Mouse (Mus musculus): Measurements from ENCODE around the gene Mast2. TPM values are rescaled to one million over a fixed set of nuclear protein-coding genes. Genes with fewer than 3 reads are reported as not detected.

Mast2 gene
- 13.3 and 14.8 TPM in 2 replicates for total RNA-seq (2012; rRNA removed)
- 100 to 1,000 TPM in 1 of 2 experiments, 10 to 100 TPM in 1; 46.4 to 126 TPM for polyA plus RNA-seq (2012; ENCODE audit: insufficient read depth in 1 of 2, insufficient read length in 2 of 2, low read depth in 1 of 2, low replicate concordance in 2 of 2, missing spikeins in 1 of 2)

GRCm38 (mm10) chr4:116464126-116464981, at the start of gene Mast2:
TSS of gene Mast2 (minus strand) at chr4:116464183.
- peak; percentile 88 for DNase-seq (ENCODE audit: low read depth, low spot score)
- H3K27ac ChIP-seq (ENCODE audit: control insufficient read depth, low read depth, low read length): peak within 1 kb of the TSS; percentile 69
- H3K9me3 ChIP-seq (replicated peaks; ENCODE audit: insufficient read depth, low read length): no peaks in the 10 kb centered on the region
- peaks cover 0 to 7% of the 10 kb centered on the region in 2 experiments; a peak in 2 of 4 replicates for H3K36me3 ChIP-seq (ENCODE audit: control insufficient read depth in 1 of 2, insufficient read depth in 2 of 2, low read length in 2 of 2)
- peaks cover 31% of the 10 kb centered on the region for H3K79me2 ChIP-seq (ENCODE audit: control insufficient read depth, insufficient read depth, low read length, poor library complexity)
- peak within 1 kb of the TSS; percentile 87 to 95 for H3K4me3 ChIP-seq (ENCODE audit: control insufficient read depth in 1 of 2, insufficient read depth in 1 of 2, low read depth in 2 of 2, low read length in 2 of 2)
- no peaks in the 10 kb centered on the region for H3K27me3 ChIP-seq (ENCODE audit: control insufficient read depth in 1 of 2, insufficient read depth in 2 of 2, low read length in 2 of 2)
- H3K9ac ChIP-seq (ENCODE audit: control insufficient read depth, low read depth, low read length, poor library complexity, severe bottlenecking): peak within 1 kb of the TSS; percentile 98
- H3K4me1 ChIP-seq (ENCODE audit: control insufficient read depth in 1 of 2, insufficient read depth in 2 of 2, low read length in 2 of 2): peaks cover 5 to 7% of the 10 kb centered on the region in 2 experiments; a peak in 3 of 4 replicates
- TF ChIP-seq JUND (IDR thresholded peaks at IDR 0.05; ENCODE audit: low read depth, low read length) (no peak), TCF12 (IDR thresholded peaks at IDR 0.05; ENCODE audit: low read depth, low read length) (0 out of 2 replicates have a peak, but pooled peaks have one; percentile 6), ETS1 (IDR thresholded peaks at IDR 0.05; ENCODE audit: low read depth, low read length) (peak; percentile 26; the same call in 1 of the 2 replicates), HCFC1 (IDR thresholded peaks at IDR 0.05; ENCODE audit: low read depth, low read length) (no peak), RAD21 (IDR thresholded peaks at IDR 0.05; ENCODE audit: low read depth, low read length) (no peak), GATA1 (IDR thresholded peaks at IDR 0.05; ENCODE audit: low read depth, low read length) (no peak), USF1 (IDR thresholded peaks at IDR 0.05; ENCODE audit: low read depth, low read length) (0 out of 2 replicates have a peak, but pooled peaks have one; percentile 31), POLR2AphosphoS2 (IDR thresholded peaks at IDR 0.05; ENCODE audit: low read length) (peak; percentile 37; the same call in 1 of the 2 replicates), E2F4 (IDR thresholded peaks at IDR 0.05; ENCODE audit: borderline replicate concordance, low read depth, low read length) (no peak), MYB (IDR thresholded peaks at IDR 0.05; ENCODE audit: low read depth, low read length) (no peak), BHLHE40 (IDR thresholded peaks at IDR 0.05; ENCODE audit: borderline replicate concordance, low read depth, low read length) (0 out of 2 replicates have a peak, but pooled peaks have one; percentile 3), ZC3H11A (IDR thresholded peaks at IDR 0.05; ENCODE audit: low read depth, low read length) (no peak), TAL1 (IDR thresholded peaks at IDR 0.05; ENCODE audit: low read length) (no peak), SMC3 (IDR thresholded peaks at IDR 0.05; ENCODE audit: low read depth, low read length) (no peak), NELFE (IDR thresholded peaks at IDR 0.05; ENCODE audit: low read depth, low read length) (peak; percentile 34), MAX (IDR thresholded peaks at IDR 0.05; ENCODE audit: low read length) (peak; percentile 76; the same call in 1 of the 2 replicates), SIN3A (IDR thresholded peaks at IDR 0.05; ENCODE audit: low read length) (peak; percentile 27; the same call in 1 of the 2 replicates), MYC (IDR thresholded peaks at IDR 0.05; ENCODE audit: low read depth, low read length) (peak; percentile 72), UBTF (IDR thresholded peaks at IDR 0.05; ENCODE audit: borderline replicate concordance, insufficient read depth, low read depth, low read length) (no peak), NRF1 (IDR thresholded peaks at IDR 0.05; ENCODE audit: insufficient read depth, low read depth, low read length, poor library complexity, severe bottlenecking) (peak; percentile 40; the same call in 1 of the 2 replicates), POLR2A (IDR thresholded peaks at IDR 0.05; ENCODE audit: control insufficient read depth in 1 of 2, insufficient read depth in 1 of 2, low read depth in 1 of 2, low read length in 2 of 2, poor library complexity in 1 of 2) (peak in 1 of 2 experiments; percentile 78; a peak in 2 of 4 replicates)

All from MEL (cell line).